ENCODE assay signal across 14 mouse cellular contexts in genomic region chr3:138305486-138306289, GRCm38 (mm10). TPM values are rescaled to one million over a fixed set of nuclear protein-coding genes. Genes with fewer than 3 reads are reported as not detected.
DNase-seq lines count a peak whose midpoint lies in the region; TF ChIP-seq lines count a peak whose summit lies in the region.
"Had no signal": no experiment of that assay in that cellular context is flagged by ENCODE, and none has a peak within 500 bp of the region (broad histone marks: within the 10 kb centered on the region; RNA-seq: fewer than 3 reads in every experiment).

No protein-coding gene starts in this region.

- peak; percentile 24 for DNase-seq in layer of hippocampus, adult 11-12 months (ENCODE audit: low spot score)
- no peak for DNase-seq in layer of hippocampus, postnatal 10 days (ENCODE audit: low spot score in 2 of 2)
- peak; percentile 61 for DNase-seq in brain, adult 2 months (ENCODE audit: low read depth, low spot score)
- DNase-seq in embryo, embryonic 10.5 days (ENCODE audit: low spot score): peak; percentile 35
- DNase-seq in layer of hippocampus, adult 2 months (ENCODE audit: low spot score in 2 of 2): peak; percentile 21 to 39
- DNase-seq in testis, postnatal 14 days (ENCODE audit: low spot score): no peak
- DNase-seq in cerebellum, postnatal 25 days: no peak
- DNase-seq in kidney, postnatal 14 days: no peak
- DNase-seq: cerebellum, adult 18-20 months; lung, postnatal 36 days had no signal

- H3K27ac ChIP-seq in layer of hippocampus, adult 2 months: no peak overlapping the region
- H3K27ac ChIP-seq: limb, embryonic 12.5 days had no signal

- no peak overlapping the region for H3K4me3 ChIP-seq in layer of hippocampus, adult 2 months
- H3K4me3 ChIP-seq: limb, embryonic 12.5 days had no signal

- no peak for TF ChIP-seq CTCF in layer of hippocampus, adult 2 months (conservative IDR thresholded peaks at IDR 0.05)

RNA-seq across cellular contexts. Expression of gene Adh6a, which starts 7.4 kb away (rescaled TPM):
- total RNA-seq in layer of hippocampus, postnatal 10 days (2021): not detected
- not detected for total RNA-seq in layer of hippocampus, adult 2 months (2021)
- total RNA-seq: adrenal gland, postnatal 4 days; gastrocnemius, adult 8-10 months; layer of hippocampus, postnatal 25 days had no signal

RNA-seq across cellular contexts. Expression of gene Adh6b, which starts 35.9 kb away (rescaled TPM):
- total RNA-seq in layer of hippocampus, postnatal 10 days (2021): under 1 TPM in 1 of 2 experiments, not detected in 1; 0.27 TPM
- total RNA-seq in layer of hippocampus, adult 2 months (2021): not detected
- total RNA-seq: layer of hippocampus, postnatal 25 days had no signal

RNA-seq across cellular contexts. Expression of gene Adh1, which starts 44.9 kb away (rescaled TPM):
- total RNA-seq in layer of hippocampus, postnatal 10 days (2021): 1 to 10 TPM; 1.4 to 1.7 TPM
- total RNA-seq in layer of hippocampus, adult 2 months (2021): 1 to 10 TPM in 1 of 2 experiments, under 1 TPM in 1; 0.61 to 1.1 TPM

Comparison
In these comparisons a context has a peak if more than half of its experiments do, and no peak if none do; other contexts are left out.
1. DNase-seq: peak in layer of hippocampus, adult 11-12 months (single experiment), brain, adult 2 months (single experiment), embryo, embryonic 10.5 days (single experiment) and layer of hippocampus, adult 2 months (2 of 2); none in layer of hippocampus, postnatal 10 days (0 of 2), testis, postnatal 14 days (single experiment), cerebellum, postnatal 25 days (0 of 2) and kidney, postnatal 14 days (single experiment).